13 mouse cellular contexts compared by ENCODE assay signal in the genomic region with DNA sequence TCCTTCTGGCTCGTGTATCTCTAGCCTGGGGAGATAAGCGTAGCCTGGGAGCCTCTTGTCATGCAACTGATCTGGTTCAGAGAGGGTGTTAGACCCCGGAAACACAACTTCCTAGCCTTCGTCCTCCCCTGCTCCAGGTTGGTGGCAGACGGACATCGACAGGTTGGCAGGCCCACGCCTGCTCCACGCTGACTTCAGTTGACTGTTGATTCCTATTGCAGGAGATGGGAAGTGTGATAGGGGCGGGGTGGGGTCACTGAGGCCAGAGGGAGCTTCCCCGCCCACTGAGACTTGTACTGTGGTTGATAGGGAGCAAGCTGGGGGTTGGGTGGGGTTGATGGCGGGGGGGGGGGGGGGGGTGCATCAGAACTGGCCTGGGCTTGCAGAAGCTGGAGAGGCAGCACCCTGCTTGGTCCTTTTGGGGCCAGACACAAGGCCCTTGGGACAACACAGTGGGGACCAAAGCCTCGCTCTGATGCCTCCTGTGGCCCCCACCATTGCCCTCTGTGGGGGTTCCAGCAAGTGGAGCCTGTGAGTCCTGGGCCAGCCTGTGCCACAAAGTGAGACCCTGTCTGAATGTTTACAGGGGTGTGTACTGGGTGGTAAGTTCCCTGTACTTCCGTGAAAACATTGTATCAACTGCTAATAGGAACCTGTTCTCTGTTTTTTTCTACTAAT. TPM values are rescaled to one million over a fixed set of nuclear protein-coding genes. Genes with fewer than 3 reads are reported as not detected.
DNase-seq lines count a peak whose midpoint lies in the region; ATAC-seq and TF ChIP-seq lines count a peak whose summit lies in the region.
"Had no signal": no experiment of that assay in that cellular context is flagged by ENCODE, and none has a peak within 500 bp of the region (broad histone marks: within the 10 kb centered on the region; RNA-seq: fewer than 3 reads in every experiment).

No protein-coding gene starts in this region.

- H3K4me2 ChIP-seq in liver, postnatal 0 days (ENCODE audit: low read depth, low read length): peak overlapping the region; percentile 70
- H3K4me2 ChIP-seq in hindbrain, embryonic 12.5 days (replicated peaks): no peak overlapping the region
- H3K4me2 ChIP-seq: neural tube, embryonic 12.5 days had no signal

- H3K4me1 ChIP-seq in liver, postnatal 0 days (ENCODE audit: insufficient read depth): peaks cover 24% of the 10 kb centered on the region
- 0 out of 2 replicates have a peak, but pooled peaks cover 3% of the 10 kb centered on the region for H3K4me1 ChIP-seq in hindbrain, embryonic 12.5 days
- H3K4me1 ChIP-seq: neural tube, embryonic 12.5 days had no signal

- 29% methylated on average over 12 of the region's 13 CpGs for WGBS in liver, postnatal 0 days (ENCODE audit: insufficient replicate concordance)
- WGBS in hindbrain, embryonic 12.5 days: 77% methylated on average over 12 of the region's 13 CpGs

- ATAC-seq in liver, postnatal 0 days: peak; percentile 65
- ATAC-seq in hindbrain, embryonic 12.5 days (ENCODE audit: low FRiP score): no peak

- no peaks in the 10 kb centered on the region for H3K9me3 ChIP-seq in liver, postnatal 0 days (ENCODE audit: low read length)
- no peaks in the 10 kb centered on the region for H3K9me3 ChIP-seq in hindbrain, embryonic 12.5 days (replicated peaks)
- H3K9me3 ChIP-seq: midbrain, embryonic 10.5 days; neural tube, embryonic 12.5 days had no signal

- H3K27ac ChIP-seq in gastrocnemius, adult 2 months: 0 out of 2 replicates have a peak overlapping the region, but pooled peaks have one; percentile 43
- H3K27ac ChIP-seq in liver, postnatal 0 days (ENCODE audit: low read depth): peak overlapping the region; percentile 78
- no peak overlapping the region for H3K27ac ChIP-seq in hindbrain, embryonic 12.5 days
- H3K27ac ChIP-seq: kidney, postnatal 0 days; midbrain, embryonic 10.5 days; neural tube, embryonic 12.5 days had no signal

- no peak for TF ChIP-seq CTCF in gastrocnemius, adult 2 months (IDR thresholded peaks at IDR 0.05)
- no peak for TF ChIP-seq CTCF in liver, postnatal 0 days (IDR thresholded peaks at IDR 0.05; ENCODE audit: low read depth)

- TF ChIP-seq EP300 in liver, postnatal 0 days (IDR thresholded peaks at IDR 0.05; ENCODE audit: low read depth): no peak

- intact Hi-C loops in gastrocnemius, adult 2 months (cut with DNase I): no loop called here

- H3K9ac ChIP-seq in liver, postnatal 0 days (replicated peaks): no peak overlapping the region; the same call in 1 of the 2 replicates
- no peak overlapping the region for H3K9ac ChIP-seq in hindbrain, embryonic 12.5 days
- H3K9ac ChIP-seq: neural tube, embryonic 12.5 days had no signal

- no peak overlapping the region for H3K4me3 ChIP-seq in gastrocnemius, adult 2 months
- H3K4me3 ChIP-seq in liver, postnatal 0 days (ENCODE audit: low read depth, low read length): no peak overlapping the region
- H3K4me3 ChIP-seq in hindbrain, embryonic 12.5 days: no peak overlapping the region
- H3K4me3 ChIP-seq: midbrain, embryonic 10.5 days; neural tube, embryonic 12.5 days had no signal

- DNase-seq in gastrocnemius, adult 2 months: no peak
- no peak for DNase-seq in gastrocnemius, adult 18-20 months (ENCODE audit: low spot score)
- DNase-seq in urinary bladder, adult 2 months (ENCODE audit: low spot score): peak; percentile 54
- no peak for DNase-seq in urinary bladder, postnatal 4 days (ENCODE audit: low spot score in 2 of 2)
- DNase-seq in liver, postnatal 0 days: peak; percentile 64
- DNase-seq in spleen, adult 18-20 months: no peak
- DNase-seq in right cerebral cortex, postnatal 14 days: no peak
- DNase-seq: gastrocnemius, postnatal 14 days; heart, postnatal 36 days had no signal

- no peaks in the 10 kb centered on the region for H3K27me3 ChIP-seq in liver, postnatal 0 days (ENCODE audit: insufficient read depth, low read length)
- H3K27me3 ChIP-seq in hindbrain, embryonic 12.5 days: peaks cover 11% of the 10 kb centered on the region

- H3K36me3 ChIP-seq in liver, postnatal 0 days (replicated peaks; ENCODE audit: insufficient read depth, low read length): 0 out of 2 replicates have a peak, but pooled peaks cover 2% of the 10 kb centered on the region
- peaks cover 19% of the 10 kb centered on the region for H3K36me3 ChIP-seq in hindbrain, embryonic 12.5 days

RNA-seq across cellular contexts. Expression of gene Gna15, which starts 1.1 kb away (rescaled TPM):
- total RNA-seq in gastrocnemius, adult 2 months (2021): under 1 TPM; 0.26 to 0.53 TPM
- total RNA-seq in gastrocnemius, adult 18-20 months (2021): under 1 TPM; 0.53 to 0.57 TPM
- 16.1 and 16.2 TPM in 2 replicates for polyA plus RNA-seq in urinary bladder, adult 2 months (2012; rRNA removed)
- 4.0 and 4.4 TPM in 2 replicates for polyA plus RNA-seq in liver, postnatal 0 days (2015; fragmentation: Nextera tagmentation; extraction: Ambion mirVana)
- 0.75 and 0.82 TPM in 2 replicates for polyA plus RNA-seq in hindbrain, embryonic 12.5 days (2016; fragmentation: Nextera tagmentation; extraction: Ambion mirVana)

RNA-seq across cellular contexts. Expression of gene Gna11, which starts 19.8 kb away (rescaled TPM):
- 10 to 100 TPM; 25.7 to 30.3 TPM for total RNA-seq in gastrocnemius, adult 2 months (2021)
- total RNA-seq in gastrocnemius, adult 18-20 months (2021): 10 to 100 TPM; 26.2 to 31.8 TPM
- polyA plus RNA-seq in urinary bladder, adult 2 months (2012; rRNA removed): 84.0 and 88.5 TPM in 2 replicates
- polyA plus RNA-seq in liver, postnatal 0 days (2015; fragmentation: Nextera tagmentation; extraction: Ambion mirVana): 18.3 and 19.2 TPM in 2 replicates
- polyA plus RNA-seq in hindbrain, embryonic 12.5 days (2016; fragmentation: Nextera tagmentation; extraction: Ambion mirVana): 75.2 and 76.3 TPM in 2 replicates

RNA-seq across cellular contexts. Expression of gene S1pr4, which starts 25.2 kb away (rescaled TPM):
- 1 to 10 TPM in 1 of 2 experiments, under 1 TPM in 1; 0.97 to 1.2 TPM for total RNA-seq in gastrocnemius, adult 2 months (2021)
- total RNA-seq in gastrocnemius, adult 18-20 months (2021): under 1 TPM; 0.71 to 0.78 TPM
- polyA plus RNA-seq in urinary bladder, adult 2 months (2012; rRNA removed): 2.2 and 2.3 TPM in 2 replicates
- polyA plus RNA-seq in liver, postnatal 0 days (2015; fragmentation: Nextera tagmentation; extraction: Ambion mirVana): 6.3 and 7.4 TPM in 2 replicates
- polyA plus RNA-seq in hindbrain, embryonic 12.5 days (2016; fragmentation: Nextera tagmentation; extraction: Ambion mirVana): 0.52 and 0.65 TPM in 2 replicates

RNA-seq across cellular contexts. Expression of gene Ncln, which starts 29.0 kb away (rescaled TPM):
- 10 to 100 TPM; 38.3 to 44.8 TPM for total RNA-seq in gastrocnemius, adult 2 months (2021)
- total RNA-seq in gastrocnemius, adult 18-20 months (2021): 10 to 100 TPM; 41.0 to 45.8 TPM
- polyA plus RNA-seq in urinary bladder, adult 2 months (2012; rRNA removed): 79.9 and 89.6 TPM in 2 replicates
- 29.2 and 30.6 TPM in 2 replicates for polyA plus RNA-seq in liver, postnatal 0 days (2015; fragmentation: Nextera tagmentation; extraction: Ambion mirVana)
- 75.1 and 79.5 TPM in 2 replicates for polyA plus RNA-seq in hindbrain, embryonic 12.5 days (2016; fragmentation: Nextera tagmentation; extraction: Ambion mirVana)

RNA-seq across cellular contexts. Expression of gene Aes, which starts 34.1 kb away (rescaled TPM):
- total RNA-seq in gastrocnemius, adult 2 months (2021): 100 to 1,000 TPM; 847 to 871 TPM
- 100 to 1,000 TPM; 947 to 962 TPM for total RNA-seq in gastrocnemius, adult 18-20 months (2021)
- 385 and 562 TPM in 2 replicates for polyA plus RNA-seq in urinary bladder, adult 2 months (2012; rRNA removed)
- 256 and 266 TPM in 2 replicates for polyA plus RNA-seq in liver, postnatal 0 days (2015; fragmentation: Nextera tagmentation; extraction: Ambion mirVana)
- polyA plus RNA-seq in hindbrain, embryonic 12.5 days (2016; fragmentation: Nextera tagmentation; extraction: Ambion mirVana): 476 and 504 TPM in 2 replicates

Comparison
In these comparisons a context has a peak if more than half of its experiments do, and no peak if none do; other contexts are left out.
1. DNase-seq: peak in urinary bladder, adult 2 months (single experiment) and liver, postnatal 0 days (single experiment); none in gastrocnemius, adult 2 months (single experiment), gastrocnemius, adult 18-20 months (single experiment), urinary bladder, postnatal 4 days (0 of 2), spleen, adult 18-20 months (0 of 2) and right cerebral cortex, postnatal 14 days (single experiment).